Comparison of ENCODE assay signal across 8 mouse cellular contexts in the genomic region with DNA sequence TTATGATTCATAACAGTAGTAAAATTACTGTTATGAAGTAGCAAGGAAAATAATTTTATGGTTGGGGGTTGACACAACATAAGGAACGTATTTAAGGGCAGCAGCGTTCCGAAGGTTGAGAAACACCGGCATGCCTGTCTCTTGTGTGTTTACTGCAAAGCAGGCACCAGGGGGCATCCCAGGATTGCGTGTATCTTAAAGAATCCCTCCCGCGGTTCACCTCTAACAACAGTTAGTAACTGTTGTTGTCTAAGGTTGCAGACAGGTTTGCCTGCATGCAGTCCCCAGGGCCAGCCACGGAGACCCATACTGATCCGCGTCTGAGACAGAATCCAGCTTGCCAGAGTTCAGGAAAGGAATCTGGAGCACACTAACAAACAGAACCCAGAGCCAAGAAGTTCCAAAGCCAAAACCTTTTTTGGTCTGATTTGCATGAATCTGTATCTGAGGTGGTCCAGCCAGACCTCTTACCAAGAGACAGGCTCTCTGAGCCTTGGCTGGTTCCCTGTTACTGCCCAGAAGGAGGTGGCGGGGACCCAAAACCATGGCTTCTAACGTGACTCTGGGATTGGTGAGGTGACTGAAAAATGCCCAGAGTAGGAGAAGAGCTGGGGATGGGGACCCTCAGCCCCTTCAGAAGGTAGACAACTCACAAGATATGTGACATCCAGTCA. TPM values are rescaled to one million over a fixed set of nuclear protein-coding genes. Genes with fewer than 3 reads are reported as not detected.
DNase-seq lines count a peak whose midpoint lies in the region; ATAC-seq and TF ChIP-seq lines count a peak whose summit lies in the region.
"Had no signal": no experiment of that assay in that cellular context is flagged by ENCODE, and none has a peak within 500 bp of the region (broad histone marks: within the 10 kb centered on the region; RNA-seq: fewer than 3 reads in every experiment).

No protein-coding gene starts in this region.

- dilution Hi-C loops in CH12.LX (cut with MboI; ENCODE audit: extremely low pct_ligation_motif_present, extremely low pct_unique_long_range_greater_than_20kb, low sequenced_read_pairs), result no loop called here

- H3K27me3 ChIP-seq in CH12.LX (replicated peaks), result no peaks in the 10 kb centered on the region
- no peaks in the 10 kb centered on the region for H3K27me3 ChIP-seq in kidney, embryonic 16.5 days (ENCODE audit: insufficient read depth, low read length)
- H3K27me3 ChIP-seq: limb, embryonic 15.5 days had no signal

- no peak overlapping the region for H3K27ac ChIP-seq in CH12.LX (ENCODE audit: insufficient read depth, low read depth)
- no peak overlapping the region for H3K27ac ChIP-seq in kidney, embryonic 16.5 days (ENCODE audit: low read length)
- H3K27ac ChIP-seq: limb, embryonic 15.5 days had no signal

- TF ChIP-seq CTCF in CH12.LX (conservative IDR thresholded peaks at IDR 0.05 in 1 of 2, IDR thresholded peaks at IDR 0.05 in 1 of 2; ENCODE audit: low read depth in 2 of 2, low read length in 2 of 2), result peak; percentile 66 to 98

- H3K4me2 ChIP-seq in CH12.LX (ENCODE audit: insufficient read depth, low read depth, poor library complexity, severe bottlenecking), result 0 out of 2 replicates have a peak overlapping the region, but pooled peaks have one; percentile 11
- H3K4me2 ChIP-seq in kidney, embryonic 16.5 days (replicated peaks; ENCODE audit: low read depth, low read length), result no peak overlapping the region
- H3K4me2 ChIP-seq: limb, embryonic 15.5 days had no signal

- H3K4me1 ChIP-seq in CH12.LX (ENCODE audit: control insufficient read depth in 1 of 2, insufficient read depth in 2 of 2), result peaks cover 45 to 69% of the 10 kb centered on the region in 2 experiments
- H3K4me1 ChIP-seq in kidney, embryonic 16.5 days (ENCODE audit: insufficient read depth, low read length), result peaks cover 18% of the 10 kb centered on the region

- peaks cover 9% of the 10 kb centered on the region for H3K9me3 ChIP-seq in CH12.LX (replicated peaks; ENCODE audit: low read length)
- H3K9me3 ChIP-seq in kidney, embryonic 16.5 days (ENCODE audit: low read length), result no peaks in the 10 kb centered on the region
- H3K9me3 ChIP-seq: limb, embryonic 15.5 days had no signal

- ATAC-seq in kidney, embryonic 16.5 days (ENCODE audit: low FRiP score, low TSS enrichment), result peak; percentile 53

- TF ChIP-seq POLR2A in CH12.LX (IDR thresholded peaks at IDR 0.05; ENCODE audit: low read depth, low read length), result peak; percentile 29; the same call in 1 of the 2 replicates

- in situ Hi-C loops in CH12.LX (cut with MboI; ENCODE audit: low pct_ligation_motif_present, low pct_unique_long_range_greater_than_20kb, low sequenced_read_pairs), result loop anchor here (5.0 to 10.0 kb wide), 5 partner anchors 34 to 227 kb away; a partner anchor contains a TSS

- no peak for TF ChIP-seq EP300 in CH12.LX (IDR thresholded peaks at IDR 0.05; ENCODE audit: low read length)

- peak; percentile 92 for DNase-seq in A20 (ENCODE audit: low read depth, low spot score)
- DNase-seq in CH12.LX (ENCODE audit: extremely low read depth), result peak; percentile 91
- DNase-seq in c-Kit-positive CD71-positive TER-119-negative erythroid progenitor cells, embryonic 14.5 days (ENCODE audit: low read depth), result peak; percentile 43
- DNase-seq in gastrocnemius, postnatal 10 days, result peak; percentile 58
- DNase-seq in lung, postnatal 14 days, result peak; percentile 75
- peak; percentile 59 for DNase-seq in skeletal muscle tissue, adult 2 months (ENCODE audit: low read depth, low spot score)

- peaks cover 45 to 71% of the 10 kb centered on the region in 2 experiments for H3K36me3 ChIP-seq in CH12.LX (replicated peaks in 1 of 2; ENCODE audit: control insufficient read depth in 1 of 2, insufficient read depth in 1 of 2, low read length in 1 of 2)
- H3K36me3 ChIP-seq in kidney, embryonic 16.5 days (ENCODE audit: insufficient read depth, low read length), result no peaks in the 10 kb centered on the region
- H3K36me3 ChIP-seq: limb, embryonic 15.5 days had no signal

- H3K79me2 ChIP-seq in CH12.LX (replicated peaks; ENCODE audit: control insufficient read depth, extremely low read depth, insufficient read depth, poor library complexity, severe bottlenecking), result peaks cover 4% of the 10 kb centered on the region

- no peak overlapping the region for H3K9ac ChIP-seq in CH12.LX (ENCODE audit: insufficient read depth, low read depth)
- peak overlapping the region; percentile 7 for H3K9ac ChIP-seq in kidney, embryonic 16.5 days (replicated peaks; ENCODE audit: low read length)
- H3K9ac ChIP-seq: limb, embryonic 15.5 days had no signal

- no peak overlapping the region for H3K4me3 ChIP-seq in CH12.LX (replicated peaks in 1 of 3; ENCODE audit: low read depth in 2 of 3, low read length in 2 of 3, poor library complexity in 1 of 3)
- no peak overlapping the region for H3K4me3 ChIP-seq in kidney, embryonic 16.5 days (ENCODE audit: low read length)
- H3K4me3 ChIP-seq: limb, embryonic 15.5 days had no signal

- no peak; the same call in none of the 2 replicates for TF ChIP-seq RAD21 in CH12.LX (IDR thresholded peaks at IDR 0.05; ENCODE audit: low read depth, low read length)

- WGBS in kidney, embryonic 16.5 days, result 25% methylated on average over 12 of the region's 12 CpGs

TF ChIP-seq in CH12.LX, 34 proteins besides CTCF, POLR2A, EP300 and RAD21 (continues in another document):
- TF ChIP-seq TBP (conservative IDR thresholded peaks at IDR 0.05; ENCODE audit: low read depth, low read length), result no peak
- TF ChIP-seq PAX5 (IDR thresholded peaks at IDR 0.05; ENCODE audit: low read length), result no peak
- TF ChIP-seq ZKSCAN1 (IDR thresholded peaks at IDR 0.05; ENCODE audit: borderline replicate concordance, low read depth, low read length), result no peak
- 0 out of 2 replicates have a peak, but pooled peaks have one; percentile 25 for TF ChIP-seq TCF12 (IDR thresholded peaks at IDR 0.05; ENCODE audit: low read depth, low read length)
- no peak for TF ChIP-seq GABPA (IDR thresholded peaks at IDR 0.05; ENCODE audit: insufficient replicate concordance, low read depth, low read length)
- no peak for TF ChIP-seq UBTF (IDR thresholded peaks at IDR 0.05; ENCODE audit: low read depth, low read length)
- TF ChIP-seq MXI1 (IDR thresholded peaks at IDR 0.05; ENCODE audit: low read depth, low read length), result peak; percentile 82
- TF ChIP-seq BHLHE40 (IDR thresholded peaks at IDR 0.05; ENCODE audit: low read depth, low read length), result peak; percentile 36; the same call in 1 of the 2 replicates
- TF ChIP-seq CHD1 (IDR thresholded peaks at IDR 0.05; ENCODE audit: low read depth, low read length), result no peak
- TF ChIP-seq SIN3A (IDR thresholded peaks at IDR 0.05; ENCODE audit: low read length), result peak; percentile 88
- no peak for TF ChIP-seq E2F4 (IDR thresholded peaks at IDR 0.05; ENCODE audit: insufficient replicate concordance, low read depth, low read length)
- peak; percentile 99 for TF ChIP-seq SMC3 (IDR thresholded peaks at IDR 0.05; ENCODE audit: low read depth, low read length)
- no peak; the same call in 1 of the 2 replicates for TF ChIP-seq RCOR1 (conservative IDR thresholded peaks at IDR 0.05; ENCODE audit: low read depth, low read length)
- 0 out of 2 replicates have a peak, but pooled peaks have one; percentile 8 for TF ChIP-seq ELF1 (IDR thresholded peaks at IDR 0.05; ENCODE audit: low read depth, low read length)
- TF ChIP-seq USF2 (conservative IDR thresholded peaks at IDR 0.05; ENCODE audit: low read depth, low read length), result no peak
- peak; percentile 33; the same call in 1 of the 2 replicates for TF ChIP-seq IRF4 (IDR thresholded peaks at IDR 0.05; ENCODE audit: low read depth, low read length)
- 0 out of 2 replicates have a peak, but pooled peaks have one; percentile 11 for TF ChIP-seq NRF1 (IDR thresholded peaks at IDR 0.05; ENCODE audit: low read depth, low read length)
- TF ChIP-seq MYC (IDR thresholded peaks at IDR 0.05; ENCODE audit: low read depth, low read length), result peak; percentile 81
- no peak for TF ChIP-seq KAT2A (IDR thresholded peaks at IDR 0.05; ENCODE audit: insufficient replicate concordance, low read length)
- no peak for TF ChIP-seq CHD2 (IDR thresholded peaks at IDR 0.05; ENCODE audit: low read length)
- no peak for TF ChIP-seq ZNF384 (IDR thresholded peaks at IDR 0.05; ENCODE audit: low read depth, low read length)
- TF ChIP-seq USF1 (IDR thresholded peaks at IDR 0.05; ENCODE audit: low read depth, low read length), result no peak
- no peak for TF ChIP-seq ZMIZ1 (IDR thresholded peaks at IDR 0.05; ENCODE audit: low read depth, low read length)
- TF ChIP-seq ZC3H11A (IDR thresholded peaks at IDR 0.05; ENCODE audit: low read depth, low read length), result peak; percentile 89
- TF ChIP-seq HCFC1 (IDR thresholded peaks at IDR 0.05; ENCODE audit: low read depth, low read length), result no peak; the same call in 1 of the 2 replicates
- no peak for TF ChIP-seq MAZ (IDR thresholded peaks at IDR 0.05; ENCODE audit: low read depth, low read length)
- TF ChIP-seq JUND (conservative IDR thresholded peaks at IDR 0.05; ENCODE audit: low read depth, low read length), result peak; percentile 2; the same call in 1 of the 2 replicates
- TF ChIP-seq MAX (IDR thresholded peaks at IDR 0.05; ENCODE audit: low read length), result peak; percentile 56; the same call in 1 of the 2 replicates
- 0 out of 2 replicates have a peak, but pooled peaks have one; percentile 45 for TF ChIP-seq MEF2A (IDR thresholded peaks at IDR 0.05; ENCODE audit: borderline replicate concordance, low read depth, low read length)
- no peak for TF ChIP-seq MAFK (IDR thresholded peaks at IDR 0.05; ENCODE audit: insufficient replicate concordance, low read length)

RNA-seq across cellular contexts. Expression of a gene that starts 12.4 kb away (rescaled TPM):
- total RNA-seq in CH12.LX (2012; rRNA removed), result 43.1 and 51.8 TPM in 2 replicates
- 73.7 and 88.8 TPM in 2 replicates for total RNA-seq in CH12.LX (2014; rRNA removed)
- 69.1 and 83.7 TPM in 2 replicates for polyA plus RNA-seq in CH12.LX (2012; ENCODE audit: insufficient read length, low read depth)
- 10 to 100 TPM; 10.2 to 13.2 TPM for total RNA-seq in gastrocnemius, postnatal 10 days (2021)
- polyA plus RNA-seq in kidney, embryonic 16.5 days (2015; fragmentation: Nextera tagmentation; extraction: Ambion mirVana), result 31.0 and 33.0 TPM in 2 replicates

RNA-seq across cellular contexts. Expression of a gene that starts 13.1 kb away (rescaled TPM):
- total RNA-seq in CH12.LX (2012; rRNA removed), result 38.9 and 49.5 TPM in 2 replicates
- 60.5 and 66.9 TPM in 2 replicates for total RNA-seq in CH12.LX (2014; rRNA removed)
- polyA plus RNA-seq in CH12.LX (2012; ENCODE audit: insufficient read length, low read depth), result 64.0 and 69.8 TPM in 2 replicates
- total RNA-seq in gastrocnemius, postnatal 10 days (2021), result under 1 TPM; 0.56 to 0.82 TPM
- polyA plus RNA-seq in kidney, embryonic 16.5 days (2015; fragmentation: Nextera tagmentation; extraction: Ambion mirVana), result 0.45 and 0.60 TPM in 2 replicates

RNA-seq across cellular contexts. Expression of a gene that starts 49.8 kb away (rescaled TPM):
- total RNA-seq in CH12.LX (2012; rRNA removed), result 2.8 and 3.4 TPM in 2 replicates
- total RNA-seq in CH12.LX (2014; rRNA removed), result 2.2 and 3.2 TPM in 2 replicates
- polyA plus RNA-seq in CH12.LX (2012; ENCODE audit: insufficient read length, low read depth), result 1.7 and 2.5 TPM in 2 replicates
- total RNA-seq in gastrocnemius, postnatal 10 days (2021), result 1 to 10 TPM; 7.4 to 8.5 TPM
- 36.3 and 36.4 TPM in 2 replicates for polyA plus RNA-seq in kidney, embryonic 16.5 days (2015; fragmentation: Nextera tagmentation; extraction: Ambion mirVana)

Comparison
In these comparisons a context has a peak if more than half of its experiments do, and no peak if none do; other contexts are left out.
1. RNA of a gene that starts 13.1 kb away (total RNA-seq): 38.9 to 66.9 TPM in CH12.LX; 0.56 to 0.82 TPM in gastrocnemius, postnatal 10 days; every median in the first group is over 10 times any median in the second.
2. Peak in every context shown above with its lines, with median percentiles within 50 percentile points of each other: DNase-seq.